Mouse (Mus musculus) liver, embryonic 11.5 days (tissue): ENCODE measurements around the gene Magea2. TPM values are rescaled to one million over a fixed set of nuclear protein-coding genes. Genes with fewer than 3 reads are reported as not detected.
"Not testable (repeated sequence)": the region's sequence is repeated elsewhere in the genome, so short reads cannot be mapped to it uniquely, and the experiment has no call there.

Experiments
- ATAC-seq: fragments of 200-750 bp; cut with Nextera tagmentation; replicated peaks from 2 replicates; pipeline ENCODE4 v1.8.0; 2017; ENCODE audit warnings: moderate number of reproducible peaks, mild to moderate bottlenecking, moderate TSS enrichment, moderate library complexity; ENCODE audit not compliant: low FRiP score
- DNase-seq: peaks from one replicate; pipeline ENCODE4 v3.0.0-alpha.2; 2017; ENCODE audit warnings: low spot score
- H3K27ac ChIP-seq: fragments of 300-500 bp; sonication (generic); 2 replicates; pipeline ENCODE4 v1.5.1; 2014; ENCODE audit warnings: mild to moderate bottlenecking, low read depth, low read length, control low read depth
- H3K27me3 ChIP-seq: fragments of 300-500 bp; sonication (generic); replicated peaks from 2 replicates; pipeline ENCODE4 v1.6.1; 2014; ENCODE audit warnings: low read length, mixed read lengths; ENCODE audit not compliant: control insufficient read depth, insufficient read depth
- H3K36me3 ChIP-seq: fragments of 300-500 bp; sonication (generic); 2 replicates; pipeline ENCODE4 v1.6.1; 2014; ENCODE audit warnings: mild to moderate bottlenecking, low read length, moderate library complexity, mixed read lengths; ENCODE audit not compliant: control insufficient read depth, insufficient read depth
- H3K4me1 ChIP-seq: fragments of 300-500 bp; sonication (generic); replicated peaks from 2 replicates; pipeline ENCODE4 v1.6.1; 2014; ENCODE audit warnings: low read length, mixed read lengths; ENCODE audit not compliant: control insufficient read depth, insufficient read depth
- H3K4me2 ChIP-seq: fragments of 300-500 bp; sonication (generic); 2 replicates; pipeline ENCODE4 v1.6.1; 2014; ENCODE audit warnings: mild to moderate bottlenecking, control low read depth, moderate library complexity
- H3K4me3 ChIP-seq: fragments of 300-500 bp; sonication (generic); 2 replicates; pipeline ENCODE4 v1.5.1; 2014; ENCODE audit warnings: low read depth, low read length, control low read depth
- H3K9ac ChIP-seq: fragments of 300-500 bp; sonication (generic); 2 replicates; pipeline ENCODE4 v1.6.1; 2014; ENCODE audit warnings: low read depth, low read length, control low read depth
- H3K9me3 ChIP-seq: fragments of 300-500 bp; sonication (generic); 2 replicates; pipeline ENCODE4 v1.6.1; 2016; ENCODE audit warnings: low read length, inconsistent platforms, mixed read lengths; ENCODE audit not compliant: control insufficient read depth
- WGBS: fragments of 180-500 bp; shearing (Covaris S2); extraction: QIAGEN DNeasy Blood & Tissue Kit; methylation state at CpG from one replicate; pipeline ENCODE4 v1.1.7; 2014; 5-methylcytosine and 5-hydroxymethylcytosine counted together
- polyA plus RNA-seq: library from polyadenylated mRNA; unstranded; fragments of >200 nt; fragmentation: Nextera tagmentation; extraction: Ambion mirVana; gene quantifications from 2 replicates; pipeline ENCODE4 v1.2.1, GENCODE M21; 2014

Gene Magea2
- polyA plus RNA-seq = not detected in 2 replicates

DNA sequence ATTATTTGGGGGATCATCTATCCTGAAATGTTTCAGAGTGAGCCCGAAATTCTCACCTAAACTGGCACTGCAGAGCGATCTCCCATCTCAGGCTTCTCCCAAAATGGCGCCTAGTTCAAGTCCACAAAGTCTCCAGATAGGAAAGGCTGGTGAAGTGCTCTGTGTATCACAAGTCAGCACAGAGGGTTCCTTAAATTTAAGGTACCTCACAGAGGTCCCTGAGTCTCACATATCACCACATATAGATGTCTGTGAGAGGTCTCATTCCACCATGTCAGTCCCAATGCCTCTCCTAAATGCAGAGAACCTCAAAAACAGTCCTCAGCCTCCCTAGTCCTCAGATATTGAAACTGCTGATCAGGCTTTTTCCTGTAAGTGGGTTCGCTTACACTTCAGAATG lies at the start of gene Magea2:
Gene Magea2 (minus strand): TSS at position 101 of the 400 bp plus-strand sequence.
- 77% methylated on average over 3 of the region's 4 CpGs for WGBS
- not testable (repeated sequence) for H3K9me3 ChIP-seq, DNase-seq, H3K36me3 ChIP-seq, H3K4me1 ChIP-seq, H3K4me3 ChIP-seq, H3K27me3 ChIP-seq, ATAC-seq, H3K4me2 ChIP-seq, H3K27ac ChIP-seq, H3K9ac ChIP-seq

DNA sequence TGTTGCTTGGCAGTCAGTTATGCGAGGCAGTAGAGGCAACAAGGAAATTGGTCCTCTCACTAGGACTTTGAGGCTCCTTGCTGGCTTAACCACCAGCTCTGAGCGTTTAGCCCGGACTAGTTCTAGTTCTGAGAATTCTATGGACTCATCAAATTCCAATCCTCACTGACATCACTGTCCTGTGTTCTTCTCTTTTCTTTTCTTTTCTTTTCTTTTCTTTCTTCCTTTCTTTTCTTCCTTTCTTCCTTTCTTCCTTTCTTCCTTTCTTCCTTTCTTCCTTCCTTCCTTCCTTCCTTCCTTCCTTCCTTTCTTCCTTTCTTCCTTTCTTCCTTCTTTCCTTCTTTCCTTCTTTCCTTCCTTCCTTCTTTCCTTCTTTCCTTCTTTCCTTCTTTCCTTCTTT lies 34.8 kb upstream of the Magea2 start, which contains the start of gene Cldn34b2:
Gene Cldn34b2 (minus strand): TSS at position 101 of the 400 bp plus-strand sequence.
- not testable (repeated sequence) for H3K27ac ChIP-seq, H3K9me3 ChIP-seq, H3K4me1 ChIP-seq, H3K36me3 ChIP-seq, ATAC-seq, DNase-seq, H3K27me3 ChIP-seq, H3K9ac ChIP-seq, H3K4me3 ChIP-seq, H3K4me2 ChIP-seq
- 68% methylated on average over 3 of the region's 3 CpGs for WGBS

DNA sequence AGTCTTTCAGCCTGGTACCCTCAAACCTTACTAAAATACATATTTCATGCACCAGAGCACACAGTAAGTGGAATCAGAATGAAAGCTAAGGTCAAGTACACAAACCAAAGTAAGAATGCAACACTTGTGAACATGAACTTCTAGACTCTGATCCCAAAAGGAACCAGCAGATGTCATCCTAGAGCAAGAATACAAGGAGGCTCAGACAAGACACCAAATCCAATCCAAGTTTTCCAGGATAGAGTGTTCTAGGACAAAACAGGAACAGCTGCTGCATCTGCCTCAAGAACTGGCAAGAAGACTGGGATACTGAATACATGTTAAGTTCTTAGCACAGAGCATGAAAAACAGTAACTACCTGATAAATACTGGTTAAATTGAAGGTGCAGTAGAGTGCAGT lies 4.6 kb upstream of the Magea2 start:
- no peak for DNase-seq
- no peak for ATAC-seq

DNA sequence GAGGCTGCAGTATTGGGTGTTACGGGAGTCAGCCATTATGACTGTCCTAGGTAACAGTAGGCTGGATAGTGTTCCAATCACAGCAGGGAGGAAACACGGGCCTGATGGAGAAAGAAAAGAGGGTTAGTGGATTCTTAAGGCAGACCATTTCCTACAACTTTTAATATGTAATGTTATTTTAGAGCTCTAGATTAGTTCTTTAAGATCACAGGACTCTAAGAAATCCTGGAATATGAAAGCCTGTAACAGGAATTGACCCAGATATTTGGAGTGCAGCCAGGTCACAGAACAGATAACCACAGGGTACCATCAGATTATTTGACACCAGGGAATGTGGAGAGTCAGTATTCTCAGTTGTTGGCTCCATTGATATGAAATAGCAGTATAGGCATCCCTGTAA lies 3.8 kb downstream of the Magea2 start, which contains the start of gene Magea1:
Gene Magea1 (minus strand): TSS at position 101 of the 400 bp plus-strand sequence.
- not testable (repeated sequence) for H3K9me3 ChIP-seq, H3K9ac ChIP-seq, H3K36me3 ChIP-seq, H3K4me2 ChIP-seq, DNase-seq, H3K4me3 ChIP-seq, H3K27ac ChIP-seq, ATAC-seq, H3K27me3 ChIP-seq, H3K4me1 ChIP-seq
- WGBS = 50% methylated on average over 1 of the region's 2 CpGs

More for the DNA sequence above, 4.6 kb upstream of the Magea2 start:
- H3K27me3 ChIP-seq = no peaks in the 10 kb centered on the region
- no peaks in the 10 kb centered on the region for H3K4me1 ChIP-seq
- H3K9ac ChIP-seq = no peak overlapping the region
- H3K4me2 ChIP-seq = no peak overlapping the region
- H3K36me3 ChIP-seq = no peaks in the 10 kb centered on the region
- H3K27ac ChIP-seq = no peak overlapping the region
- H3K4me3 ChIP-seq = no peak overlapping the region
- no peaks in the 10 kb centered on the region for H3K9me3 ChIP-seq

DNA sequence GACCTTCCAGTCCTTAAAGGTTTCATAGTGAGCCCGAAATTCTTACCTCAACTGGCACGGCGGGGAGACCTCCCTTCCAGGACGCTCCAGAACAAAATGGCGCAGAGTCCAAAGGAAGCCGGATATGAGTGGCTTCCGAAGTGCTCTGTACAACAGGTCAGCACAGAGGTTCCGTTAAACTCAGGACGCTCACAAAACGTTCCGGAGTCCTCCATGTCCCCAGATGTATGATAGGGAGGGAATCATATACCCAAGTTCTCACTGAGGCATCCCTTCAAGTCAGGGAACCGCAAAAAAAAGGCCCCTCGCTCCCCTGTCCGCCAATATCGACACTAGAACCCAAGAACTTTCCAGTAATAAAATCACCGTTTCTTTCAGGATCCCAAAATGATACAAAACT lies 30.4 kb downstream of the Magea2 start, which contains the start of gene Magea5:
Gene Magea5 (minus strand): TSS at position 101 of the 400 bp plus-strand sequence.
- not testable (repeated sequence) for H3K36me3 ChIP-seq, H3K27me3 ChIP-seq, H3K9me3 ChIP-seq, ATAC-seq, H3K27ac ChIP-seq, H3K4me1 ChIP-seq, H3K4me2 ChIP-seq, DNase-seq, H3K4me3 ChIP-seq, H3K9ac ChIP-seq
- WGBS = 80% methylated on average over 16 of the region's 16 CpGs

DNA sequence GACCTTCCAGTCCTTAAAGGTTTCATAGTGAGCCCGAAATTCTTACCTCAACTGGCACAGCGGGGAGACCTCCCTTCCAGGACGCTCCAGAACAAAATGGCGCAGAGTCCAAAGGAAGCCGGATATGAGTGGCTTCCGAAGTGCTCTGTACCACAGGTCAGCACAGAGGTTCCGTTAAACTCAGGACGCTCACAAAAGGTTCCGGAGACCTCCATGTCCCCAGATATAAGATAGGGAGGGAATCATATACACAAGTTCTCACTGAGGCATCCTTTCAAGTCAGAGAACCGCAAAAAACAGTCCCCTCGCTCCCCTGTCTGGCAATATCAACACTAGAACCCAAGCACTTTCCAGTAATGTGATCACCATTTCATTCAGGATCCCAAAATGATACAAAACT lies 97.7 kb downstream of the Magea2 start, which contains the start of gene Magea8:
Gene Magea8 (minus strand): TSS at position 101 of the 400 bp plus-strand sequence.
- not testable (repeated sequence) for H3K36me3 ChIP-seq, H3K9me3 ChIP-seq, ATAC-seq

More for the DNA sequence above, 97.7 kb downstream of the Magea2 start, which contains the start of gene Magea8:
- 83% methylated on average over 11 of the region's 11 CpGs for WGBS
- H3K4me3 ChIP-seq, H3K4me1 ChIP-seq, H3K9ac ChIP-seq, H3K27ac ChIP-seq, DNase-seq, H3K27me3 ChIP-seq, H3K4me2 ChIP-seq: not testable (repeated sequence)

Other genes with a start within 250 kb of the Magea2 start
- not detected in 2 replicates for gene Cldn34b1, start 203.4 kb downstream of the Magea2 start, polyA plus RNA-seq
- gene Magea6, start 157.7 kb downstream of the Magea2 start, polyA plus RNA-seq = not detected in 2 replicates
- not detected in 2 replicates for gene Magea3, start 144.2 kb downstream of the Magea2 start, polyA plus RNA-seq
- not detected in 2 replicates for gene Magea8, start 97.8 kb downstream of the Magea2 start, polyA plus RNA-seq
- not detected in 2 replicates for gene Magea5, start 30.5 kb downstream of the Magea2 start, polyA plus RNA-seq
- gene Magea1, start 3.9 kb downstream of the Magea2 start, polyA plus RNA-seq = not detected in 2 replicates
- gene Cldn34b2, start 34.7 kb upstream of the Magea2 start, polyA plus RNA-seq = not detected in 2 replicates
- gene Sat1, start 122.8 kb upstream of the Magea2 start, polyA plus RNA-seq = 94.7 and 102 TPM in 2 replicates
- gene Acot9, start 168.8 kb upstream of the Magea2 start, polyA plus RNA-seq = 23.7 and 24.3 TPM in 2 replicates
- 188 and 204 TPM in 2 replicates for gene Prdx4, start 247.1 kb upstream of the Magea2 start, polyA plus RNA-seq